ENCODE assay signal across 15 mouse cellular contexts in genomic region chr12:12924446-12924845, GRCm38 (mm10).
"Had no signal": no experiment of that assay in that cellular context is flagged by ENCODE, and none has a peak within 500 bp of the region (broad histone marks: within the 10 kb centered on the region; RNA-seq: fewer than 3 reads in every experiment).

No protein-coding gene starts in this region.

- ATAC-seq: intestine, postnatal 0 days had no signal

- H3K27me3 ChIP-seq: liver, embryonic 13.5 days; stomach, embryonic 15.5 days had no signal

- H3K9ac ChIP-seq: liver, embryonic 13.5 days; stomach, embryonic 15.5 days had no signal

- H3K4me2 ChIP-seq: liver, embryonic 13.5 days; stomach, embryonic 15.5 days had no signal

- DNase-seq: kidney, adult 2 months; kidney, postnatal 25 days; layer of hippocampus, adult 9-11 months; liver, embryonic 13.5 days; lung, adult 2 months; lung, postnatal 14 days; midbrain, embryonic 14.5 days; right cerebral cortex, adult 18-20 months; right cerebral cortex, postnatal 14 days; right cerebral cortex, postnatal 4 days; thymus, postnatal 25 days had no signal

- H3K27ac ChIP-seq: kidney, postnatal 0 days; layer of hippocampus, adult 2 months; liver, embryonic 13.5 days; stomach, embryonic 15.5 days had no signal

- H3K4me3 ChIP-seq: layer of hippocampus, adult 2 months; liver, embryonic 13.5 days; stomach, embryonic 15.5 days had no signal

- H3K9me3 ChIP-seq: liver, embryonic 13.5 days; stomach, embryonic 15.5 days had no signal

- H3K36me3 ChIP-seq: liver, embryonic 13.5 days; stomach, embryonic 15.5 days had no signal

- H3K4me1 ChIP-seq: stomach, embryonic 15.5 days had no signal
